Mouse (Mus musculus): ENCODE results near the gene Ifitm2.

- TF ChIP-seq CTCF (IDR thresholded peaks at IDR 0.05 in 2 of 3, conservative IDR thresholded peaks at IDR 0.05 in 1 of 3; ENCODE audit: control insufficient read depth in 1 of 3, insufficient read depth in 1 of 3, low read depth in 2 of 3, low read length in 3 of 3, poor library complexity in 1 of 3, severe bottlenecking in 1 of 3) (peak in 2 of 3 experiments; percentile 39 to 46; a peak in 4 of 6 replicates), BHLHE40 (IDR thresholded peaks at IDR 0.05; ENCODE audit: borderline replicate concordance, low read depth, low read length) (no peak), TAL1 (IDR thresholded peaks at IDR 0.05; ENCODE audit: low read length) (no peak), POLR2A (IDR thresholded peaks at IDR 0.05; ENCODE audit: control insufficient read depth in 1 of 2, insufficient read depth in 1 of 2, low read depth in 1 of 2, low read length in 2 of 2, poor library complexity in 1 of 2) (no peak), JUND (IDR thresholded peaks at IDR 0.05; ENCODE audit: low read depth, low read length) (no peak), HCFC1 (IDR thresholded peaks at IDR 0.05; ENCODE audit: low read depth, low read length) (no peak), TBP (IDR thresholded peaks at IDR 0.05; ENCODE audit: low read depth, low read length) (no peak), CHD2 (IDR thresholded peaks at IDR 0.05; ENCODE audit: low read length) (no peak), MAZ (IDR thresholded peaks at IDR 0.05; ENCODE audit: low read depth, low read length) (no peak)
Measured at GRCm38 (mm10) chr7:140907697-140908096, 48.1 kb downstream of the Ifitm2 start.
